Mouse (Mus musculus) testis, adult 2 months (tissue): Measurements from ENCODE around the gene Ddah2. TPM values are rescaled to one million over a fixed set of nuclear protein-coding genes. Genes with fewer than 3 reads are reported as not detected.

Experiments used
- H3K27ac ChIP-seq: fragments of 200-500 bp; 2 replicates; pipeline ENCODE4 v1.5.1; 2012; ENCODE audit warnings: low read depth, low read length; ENCODE audit not compliant: control insufficient read depth, insufficient read depth
- H3K27me3 ChIP-seq: fragments of 200-500 bp; 2 replicates; pipeline ENCODE4 v1.6.1; 2012; ENCODE audit warnings: mild to moderate bottlenecking, low read length, moderate library complexity; ENCODE audit not compliant: control insufficient read depth, insufficient read depth
- H3K36me3 ChIP-seq: fragments of 200-500 bp; 2 replicates; pipeline ENCODE4 v1.6.1; 2012; ENCODE audit warnings: mild to moderate bottlenecking, low read length; ENCODE audit not compliant: control insufficient read depth, insufficient read depth
- H3K4me1 ChIP-seq: fragments of 200-500 bp; 2 replicates; pipeline ENCODE4 v1.6.1; 2012; ENCODE audit warnings: low read length; ENCODE audit not compliant: control insufficient read depth, insufficient read depth
- H3K4me3 ChIP-seq: fragments of 200-500 bp; 2 replicates; pipeline ENCODE4 v1.5.1; 2012; ENCODE audit warnings: low read depth, mild to moderate bottlenecking, low read length, moderate library complexity, mixed read lengths; ENCODE audit not compliant: control insufficient read depth
- CTCF ChIP-seq: fragments of 200-500 bp; IDR thresholded peaks from 2 replicates; pipeline ENCODE4 v1.5.1; 2012; ENCODE audit warnings: low read depth, mild to moderate bottlenecking, inconsistent platforms, low read length, moderate library complexity; ENCODE audit not compliant: control insufficient read depth, insufficient read depth, insufficient replicate concordance
- POLR2A ChIP-seq: fragments of 200-500 bp; IDR thresholded peaks from 2 replicates; pipeline ENCODE4 v1.6.1; 2012; ENCODE audit warnings: low read depth, mild to moderate bottlenecking, inconsistent platforms, low read length, moderate library complexity; ENCODE audit not compliant: control insufficient read depth
- polyA plus RNA-seq: library from polyadenylated mRNA; depleted of rRNA; stranded (reverse); fragments of >200 nt; gene quantifications from 2 replicates; pipeline ENCODE4 v1.2.3, GENCODE M21; 2012; rRNA removed

Gene Ddah2
- polyA plus RNA-seq, 1 experiment = 11.1 TPM

DNA sequence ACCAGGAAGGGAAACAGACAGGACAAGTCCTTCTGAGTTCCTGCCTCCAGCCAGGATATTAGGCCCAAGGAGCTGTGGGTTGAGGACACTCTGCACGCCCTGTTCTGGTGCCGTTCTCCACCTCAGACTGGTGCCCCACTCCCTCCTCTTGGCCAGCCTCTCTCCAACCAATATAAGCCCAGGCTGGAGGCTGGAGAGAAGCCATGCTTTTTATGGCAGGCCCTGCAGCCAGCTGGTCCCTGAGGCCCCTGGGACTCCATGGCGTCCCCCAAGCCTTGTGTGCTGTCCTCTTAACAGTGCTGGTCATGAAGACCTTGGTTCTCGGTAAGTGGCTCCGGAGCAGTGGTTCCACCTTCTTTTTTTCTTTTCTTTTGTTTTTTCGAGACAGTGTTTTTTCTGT, 49.3 kb downstream of the Ddah2 start, which contains the start of gene Ly6g5c:
TSS of gene Ly6g5c (plus strand) at position 183 of the 400 bp plus-strand sequence.
- no peaks in the 10 kb centered on the region for H3K36me3 ChIP-seq
- TF ChIP-seq CTCF (no peak), POLR2A (no peak)
- H3K4me3 ChIP-seq = no peak within 1 kb of the TSS
- peaks cover 5% of the 10 kb centered on the region for H3K4me1 ChIP-seq
- H3K27me3 ChIP-seq = no peaks in the 10 kb centered on the region
- no peak within 1 kb of the TSS for H3K27ac ChIP-seq

Other genes with a start within 250 kb of the Ddah2 start
- gene Stk19, start 222.1 kb upstream of the Ddah2 start, polyA plus RNA-seq = 41.3 and 46.3 TPM in 2 replicates
- 51.3 and 61.0 TPM in 2 replicates for gene Dxo, start 222.0 kb upstream of the Ddah2 start, polyA plus RNA-seq
- 137 and 142 TPM in 2 replicates for gene Skiv2l, start 208.8 kb upstream of the Ddah2 start, polyA plus RNA-seq
- 173 and 180 TPM in 2 replicates for gene Nelfe, start 208.6 kb upstream of the Ddah2 start, polyA plus RNA-seq
- gene Cfb, start 196.5 kb upstream of the Ddah2 start, polyA plus RNA-seq = 1.1 and 1.2 TPM in 2 replicates
- gene Zbtb12, start 179.6 kb upstream of the Ddah2 start, polyA plus RNA-seq = 4.0 and 4.7 TPM in 2 replicates
- gene Gm20547, start 177.0 kb upstream of the Ddah2 start, polyA plus RNA-seq = not detected in 2 replicates
- 14.8 and 15.3 TPM in 2 replicates for gene C2, start 160.8 kb upstream of the Ddah2 start, polyA plus RNA-seq
- 344 and 384 TPM in 2 replicates for gene Ehmt2, start 160.6 kb upstream of the Ddah2 start, polyA plus RNA-seq
- gene Slc44a4, start 144.6 kb upstream of the Ddah2 start, polyA plus RNA-seq = 0.52 and 2.2 TPM in 2 replicates
- gene Neu1, start 127.8 kb upstream of the Ddah2 start, polyA plus RNA-seq = 4.1 and 7.9 TPM in 2 replicates
- gene Hspa1b, start 99.8 kb upstream of the Ddah2 start, polyA plus RNA-seq = 2.6 and 5.2 TPM in 2 replicates
- gene Gm20481, start 89.1 kb upstream of the Ddah2 start, polyA plus RNA-seq = not detected in 2 replicates
- gene Hspa1a, start 86.9 kb upstream of the Ddah2 start, polyA plus RNA-seq = 4.4 and 5.5 TPM in 2 replicates
- 718 and 731 TPM in 2 replicates for gene Hspa1l, start 86.3 kb upstream of the Ddah2 start, polyA plus RNA-seq
- gene Lsm2, start 77.2 kb upstream of the Ddah2 start, polyA plus RNA-seq = 480 and 579 TPM in 2 replicates
- 261 and 309 TPM in 2 replicates for gene Vars, start 58.0 kb upstream of the Ddah2 start, polyA plus RNA-seq
- gene Vwa7, start 42.5 kb upstream of the Ddah2 start, polyA plus RNA-seq = 0.65 and 0.84 TPM in 2 replicates
- 3.5 and 3.8 TPM in 2 replicates for gene Sapcd1, start 31.0 kb upstream of the Ddah2 start, polyA plus RNA-seq
- gene Msh5, start 12.3 kb upstream of the Ddah2 start, polyA plus RNA-seq = 19.3 and 20.4 TPM in 2 replicates
- gene Clic1, start 9.1 kb upstream of the Ddah2 start, polyA plus RNA-seq = 24.1 and 24.8 TPM in 2 replicates
- gene Ly6g6c, start 6.4 kb downstream of the Ddah2 start, polyA plus RNA-seq = 117 and 146 TPM in 2 replicates
- gene Mpig6b, start 7.1 kb downstream of the Ddah2 start, polyA plus RNA-seq = 3.4 and 3.7 TPM in 2 replicates
- gene Ly6g6e, start 17.9 kb downstream of the Ddah2 start, polyA plus RNA-seq = 0.78 and 0.95 TPM in 2 replicates
- 0.85 and 0.99 TPM in 2 replicates for gene Ly6g6d, start 19.0 kb downstream of the Ddah2 start, polyA plus RNA-seq
- 1.1 and 1.2 TPM in 2 replicates for gene Ly6g6f, start 26.6 kb downstream of the Ddah2 start, polyA plus RNA-seq
- 121 and 141 TPM in 2 replicates for gene Abhd16a, start 30.2 kb downstream of the Ddah2 start, polyA plus RNA-seq
- 0.54 TPM in 1 of 2 replicates, not detected in the other for gene Ly6g5c, start 49.2 kb downstream of the Ddah2 start, polyA plus RNA-seq
- 2.9 and 3.1 TPM in 2 replicates for gene Ly6g5b, start 56.4 kb downstream of the Ddah2 start, polyA plus RNA-seq
- gene Gpank1, start 62.4 kb downstream of the Ddah2 start, polyA plus RNA-seq = 70.0 and 73.6 TPM in 2 replicates
- 3,095 and 3,228 TPM in 2 replicates for gene Csnk2b, start 63.0 kb downstream of the Ddah2 start, polyA plus RNA-seq
- gene D17H6S53E, start 67.3 kb downstream of the Ddah2 start, polyA plus RNA-seq = 0.91 and 2.5 TPM in 2 replicates
- 0.41 and 0.48 TPM in 2 replicates for gene Apom, start 73.0 kb downstream of the Ddah2 start, polyA plus RNA-seq
- 709 and 791 TPM in 2 replicates for gene Bag6, start 76.1 kb downstream of the Ddah2 start, polyA plus RNA-seq
- 515 and 563 TPM in 2 replicates for gene Prrc2a, start 105.9 kb downstream of the Ddah2 start, polyA plus RNA-seq
- 435 and 444 TPM in 2 replicates for gene Aif1, start 117.0 kb downstream of the Ddah2 start, polyA plus RNA-seq
- 0.65 and 1.3 TPM in 2 replicates for gene Lst1, start 129.4 kb downstream of the Ddah2 start, polyA plus RNA-seq
- 0.86 and 0.87 TPM in 2 replicates for gene Ltb, start 135.4 kb downstream of the Ddah2 start, polyA plus RNA-seq
- gene Tnf, start 143.0 kb downstream of the Ddah2 start, polyA plus RNA-seq = 0.07 TPM in 1 of 2 replicates, not detected in the other
- 0.07 TPM in 1 of 2 replicates, not detected in the other for gene Lta, start 146.3 kb downstream of the Ddah2 start, polyA plus RNA-seq
- gene Gm16181, start 161.8 kb downstream of the Ddah2 start, polyA plus RNA-seq = not detected in 2 replicates
- 10.4 and 11.7 TPM in 2 replicates for gene Atp6v1g2, start 174.6 kb downstream of the Ddah2 start, polyA plus RNA-seq
- 27.9 and 30.2 TPM in 2 replicates for gene Nfkbil1, start 176.8 kb downstream of the Ddah2 start, polyA plus RNA-seq
- gene Ddx39b, start 182.7 kb downstream of the Ddah2 start, polyA plus RNA-seq = 125 and 129 TPM in 2 replicates
- 29.6 and 31.4 TPM in 2 replicates for gene H2-D1, start 203.7 kb downstream of the Ddah2 start, polyA plus RNA-seq